Mouse (Mus musculus): Measurements from ENCODE around the gene Syt17. TPM values are rescaled to one million over a fixed set of nuclear protein-coding genes. Genes with fewer than 3 reads are reported as not detected.

Syt17 gene
- polyA plus RNA-seq, 1 experiment from 2014 or later = 1.6 TPM

- Histone ChIP-seq H3K9ac (ENCODE audit: low read length) (no peak overlapping the region), H3K36me3 (ENCODE audit: control insufficient read depth, insufficient read depth, low read length) (no peaks in the 10 kb centered on the region), H3K4me1 (ENCODE audit: control insufficient read depth in 2 of 2, insufficient read depth in 2 of 2, low read length in 2 of 2) (no peaks in the 10 kb centered on the region), H3K9me3 (ENCODE audit: control insufficient read depth, low read length) (no peaks in the 10 kb centered on the region), H3K4me3 (ENCODE audit: control insufficient read depth in 1 of 2, insufficient read depth in 1 of 2, low read depth in 1 of 2, low read length in 2 of 2) (no peak overlapping the region), H3K27me3 (ENCODE audit: control insufficient read depth, insufficient read depth, low read length) (no peaks in the 10 kb centered on the region), H3K4me2 (ENCODE audit: low read length) (no peak overlapping the region), H3K27ac (replicated peaks in 1 of 2; ENCODE audit: control insufficient read depth in 1 of 2, insufficient read depth in 1 of 2, low read depth in 2 of 2, low read length in 2 of 2) (no peak overlapping the region)
- ATAC-seq (ENCODE audit: insufficient number of reproducible peaks, insufficient read depth, low FRiP score, low read depth) = no peak
- 76% methylated on average over 9 of the region's 9 CpGs for WGBS
These were observed 48.3 kb downstream of the Syt17 start for GRCm38 (mm10) chr7:118399764-118400163.

DNA sequence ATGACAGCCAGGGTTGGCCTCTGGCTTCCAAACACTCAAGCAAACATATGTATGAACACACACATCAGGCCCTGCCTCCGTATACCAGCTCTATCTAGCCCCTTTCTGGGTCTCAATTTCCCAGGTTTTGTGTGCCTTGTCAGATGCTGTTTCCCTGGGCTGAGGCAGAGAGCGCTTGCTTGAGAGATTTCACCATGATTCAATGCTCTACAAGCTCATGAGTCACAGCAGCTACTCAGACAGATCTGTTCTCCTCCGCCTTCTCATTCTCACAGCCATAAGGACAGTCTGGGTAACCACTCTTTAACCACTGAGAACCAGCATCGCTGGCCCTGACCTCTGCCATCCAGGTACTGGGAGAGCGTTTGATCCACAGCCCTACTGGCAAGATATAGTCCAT is 57.3 kb downstream of the Syt17 start:
- Histone ChIP-seq H3K27me3 (ENCODE audit: control insufficient read depth, insufficient read depth, low read length) (no peaks in the 10 kb centered on the region), H3K4me3 (ENCODE audit: control insufficient read depth in 1 of 2, insufficient read depth in 1 of 2, low read depth in 1 of 2, low read length in 2 of 2) (no peak overlapping the region), H3K4me2 (ENCODE audit: low read length) (no peak overlapping the region), H3K27ac (replicated peaks in 1 of 2; ENCODE audit: control insufficient read depth in 1 of 2, insufficient read depth in 1 of 2, low read depth in 2 of 2, low read length in 2 of 2) (no peak overlapping the region), H3K9ac (ENCODE audit: low read length) (no peak overlapping the region), H3K4me1 (ENCODE audit: control insufficient read depth in 2 of 2, insufficient read depth in 2 of 2, low read length in 2 of 2) (no peaks in the 10 kb centered on the region), H3K9me3 (ENCODE audit: control insufficient read depth, low read length) (no peaks in the 10 kb centered on the region), H3K36me3 (ENCODE audit: control insufficient read depth, insufficient read depth, low read length) (no peaks in the 10 kb centered on the region)
- ATAC-seq (ENCODE audit: insufficient number of reproducible peaks, insufficient read depth, low FRiP score, low read depth) = no peak
- WGBS = 78% methylated on average over 5 of the region's 5 CpGs

GRCm38 (mm10) chr7:118380996-118381395 is 67.0 kb downstream of the Syt17 start:
- ATAC-seq (ENCODE audit: insufficient number of reproducible peaks, insufficient read depth, low FRiP score, low read depth) = no peak
- H3K36me3 ChIP-seq (ENCODE audit: control insufficient read depth, insufficient read depth, low read length) = no peaks in the 10 kb centered on the region
- H3K4me1 ChIP-seq (ENCODE audit: control insufficient read depth in 2 of 2, insufficient read depth in 2 of 2, low read length in 2 of 2) = no peaks in the 10 kb centered on the region
- no peaks in the 10 kb centered on the region for H3K9me3 ChIP-seq (ENCODE audit: control insufficient read depth, low read length)
- no peaks in the 10 kb centered on the region for H3K27me3 ChIP-seq (ENCODE audit: control insufficient read depth, insufficient read depth, low read length)
- no peak overlapping the region for H3K9ac ChIP-seq (ENCODE audit: low read length)
- no peak overlapping the region for H3K4me2 ChIP-seq (ENCODE audit: low read length)
- 83% methylated on average over 5 of the region's 5 CpGs for WGBS
- no peak overlapping the region for H3K27ac ChIP-seq (replicated peaks in 1 of 2; ENCODE audit: control insufficient read depth in 1 of 2, insufficient read depth in 1 of 2, low read depth in 2 of 2, low read length in 2 of 2)
- no peak overlapping the region for H3K4me3 ChIP-seq (ENCODE audit: control insufficient read depth in 1 of 2, insufficient read depth in 1 of 2, low read depth in 1 of 2, low read length in 2 of 2)

GRCm38 (mm10) chr7:118380056-118380455 is 68.0 kb downstream of the Syt17 start:
- no peaks in the 10 kb centered on the region for H3K36me3 ChIP-seq (ENCODE audit: control insufficient read depth, insufficient read depth, low read length)
- ATAC-seq (ENCODE audit: insufficient number of reproducible peaks, insufficient read depth, low FRiP score, low read depth) = no peak
- no peaks in the 10 kb centered on the region for H3K4me1 ChIP-seq (ENCODE audit: control insufficient read depth in 2 of 2, insufficient read depth in 2 of 2, low read length in 2 of 2)
- no peaks in the 10 kb centered on the region for H3K27me3 ChIP-seq (ENCODE audit: control insufficient read depth, insufficient read depth, low read length)
- 69% methylated on average over 3 of the region's 3 CpGs for WGBS
- no peak overlapping the region for H3K4me2 ChIP-seq (ENCODE audit: low read length)
- no peak overlapping the region for H3K9ac ChIP-seq (ENCODE audit: low read length)
- no peak overlapping the region for H3K4me3 ChIP-seq (ENCODE audit: control insufficient read depth in 1 of 2, insufficient read depth in 1 of 2, low read depth in 1 of 2, low read length in 2 of 2)
- H3K27ac ChIP-seq (replicated peaks in 1 of 2; ENCODE audit: control insufficient read depth in 1 of 2, insufficient read depth in 1 of 2, low read depth in 2 of 2, low read length in 2 of 2) = no peak overlapping the region
- H3K9me3 ChIP-seq (ENCODE audit: control insufficient read depth, low read length) = no peaks in the 10 kb centered on the region

DNA sequence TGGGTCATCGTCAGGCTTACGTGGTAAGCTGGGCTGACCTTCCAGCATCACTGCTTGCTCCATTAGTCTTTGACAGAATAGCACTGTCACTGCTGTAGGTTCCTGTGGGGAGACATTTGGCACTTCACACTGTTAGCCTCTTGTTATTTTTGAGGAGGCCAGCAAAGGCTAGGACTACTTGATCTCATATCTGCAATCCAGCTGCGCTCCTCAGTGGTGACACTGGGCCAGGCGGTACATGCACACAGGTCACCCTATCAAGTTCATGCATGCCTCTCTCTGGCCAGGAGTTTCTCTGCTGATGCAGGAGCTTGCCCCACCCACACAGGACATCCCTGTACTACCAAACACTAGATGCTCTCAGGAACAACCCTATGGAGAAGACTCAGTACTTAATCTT is 71.4 kb downstream of the Syt17 start:
- Histone ChIP-seq H3K27me3 (ENCODE audit: control insufficient read depth, insufficient read depth, low read length) (no peaks in the 10 kb centered on the region), H3K27ac (replicated peaks in 1 of 2; ENCODE audit: control insufficient read depth in 1 of 2, insufficient read depth in 1 of 2, low read depth in 2 of 2, low read length in 2 of 2) (no peak overlapping the region), H3K4me1 (ENCODE audit: control insufficient read depth in 2 of 2, insufficient read depth in 2 of 2, low read length in 2 of 2) (no peaks in the 10 kb centered on the region), H3K36me3 (ENCODE audit: control insufficient read depth, insufficient read depth, low read length) (no peaks in the 10 kb centered on the region), H3K4me3 (ENCODE audit: control insufficient read depth in 1 of 2, insufficient read depth in 1 of 2, low read depth in 1 of 2, low read length in 2 of 2) (no peak overlapping the region), H3K9ac (ENCODE audit: low read length) (no peak overlapping the region), H3K4me2 (ENCODE audit: low read length) (no peak overlapping the region), H3K9me3 (ENCODE audit: control insufficient read depth, low read length) (no peaks in the 10 kb centered on the region)
- no peak for ATAC-seq (ENCODE audit: insufficient number of reproducible peaks, insufficient read depth, low FRiP score, low read depth)
- 78% methylated on average over 4 of the region's 4 CpGs for WGBS

DNA sequence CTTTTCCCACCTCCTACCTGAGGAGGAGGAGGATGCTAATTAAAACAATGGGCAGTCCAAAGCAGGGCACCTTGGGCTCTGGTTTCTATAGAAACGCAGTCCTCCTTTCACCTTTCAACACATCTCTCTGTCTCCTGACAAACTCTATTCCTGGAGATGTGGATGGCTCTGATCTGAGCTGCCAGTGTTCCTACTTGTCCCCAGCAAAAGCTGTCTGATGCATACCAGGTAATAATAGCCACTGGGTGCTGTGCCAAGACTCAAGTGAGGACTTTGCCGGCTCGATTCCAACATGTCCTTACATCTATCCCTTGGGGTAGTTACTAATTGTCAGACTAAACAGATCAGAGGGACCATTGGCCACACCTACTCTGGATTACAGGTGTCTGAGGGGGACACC is 72.7 kb downstream of the Syt17 start:
- Histone ChIP-seq H3K36me3 (ENCODE audit: control insufficient read depth, insufficient read depth, low read length) (no peaks in the 10 kb centered on the region), H3K4me1 (ENCODE audit: control insufficient read depth in 2 of 2, insufficient read depth in 2 of 2, low read length in 2 of 2) (no peaks in the 10 kb centered on the region), H3K9me3 (ENCODE audit: control insufficient read depth, low read length) (no peaks in the 10 kb centered on the region), H3K4me3 (ENCODE audit: control insufficient read depth in 1 of 2, insufficient read depth in 1 of 2, low read depth in 1 of 2, low read length in 2 of 2) (no peak overlapping the region), H3K27me3 (ENCODE audit: control insufficient read depth, insufficient read depth, low read length) (no peaks in the 10 kb centered on the region), H3K27ac (replicated peaks in 1 of 2; ENCODE audit: control insufficient read depth in 1 of 2, insufficient read depth in 1 of 2, low read depth in 2 of 2, low read length in 2 of 2) (no peak overlapping the region), H3K4me2 (ENCODE audit: low read length) (no peak overlapping the region), H3K9ac (ENCODE audit: low read length) (no peak overlapping the region)
- 50% methylated on average over 3 of the region's 3 CpGs for WGBS
- peak; percentile 50; the same call in 1 of the 2 replicates for ATAC-seq (ENCODE audit: insufficient number of reproducible peaks, insufficient read depth, low FRiP score, low read depth)

DNA sequence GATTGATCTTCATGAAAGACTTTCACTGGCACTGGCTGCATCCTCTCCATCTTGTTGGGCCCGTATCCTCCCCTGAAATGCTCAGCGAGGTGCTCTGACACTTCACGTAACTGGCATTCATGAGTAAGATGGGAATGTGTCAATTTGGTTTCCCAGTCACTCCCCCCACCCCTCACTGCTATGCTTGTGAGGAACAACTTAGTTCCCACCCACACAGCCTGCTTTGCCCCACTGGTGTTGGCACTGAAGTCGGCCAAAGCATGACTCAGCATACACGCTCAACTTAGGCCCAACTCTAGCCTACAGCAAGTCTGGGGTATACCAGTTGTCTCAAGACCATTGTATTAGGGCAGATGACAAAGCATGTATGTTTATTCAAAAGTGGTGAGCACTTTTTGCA is 76.7 kb downstream of the Syt17 start:
- no peak for ATAC-seq (ENCODE audit: insufficient number of reproducible peaks, insufficient read depth, low FRiP score, low read depth)
- Histone ChIP-seq H3K9ac (ENCODE audit: low read length) (no peak overlapping the region), H3K9me3 (ENCODE audit: control insufficient read depth, low read length) (no peaks in the 10 kb centered on the region), H3K4me2 (ENCODE audit: low read length) (no peak overlapping the region), H3K4me1 (ENCODE audit: control insufficient read depth in 2 of 2, insufficient read depth in 2 of 2, low read length in 2 of 2) (no peaks in the 10 kb centered on the region), H3K4me3 (ENCODE audit: control insufficient read depth in 1 of 2, insufficient read depth in 1 of 2, low read depth in 1 of 2, low read length in 2 of 2) (no peak overlapping the region), H3K27me3 (ENCODE audit: control insufficient read depth, insufficient read depth, low read length) (no peaks in the 10 kb centered on the region), H3K36me3 (ENCODE audit: control insufficient read depth, insufficient read depth, low read length) (no peaks in the 10 kb centered on the region), H3K27ac (replicated peaks in 1 of 2; ENCODE audit: control insufficient read depth in 1 of 2, insufficient read depth in 1 of 2, low read depth in 2 of 2, low read length in 2 of 2) (no peak overlapping the region)
- 90% methylated on average over 5 of the region's 5 CpGs for WGBS

DNA sequence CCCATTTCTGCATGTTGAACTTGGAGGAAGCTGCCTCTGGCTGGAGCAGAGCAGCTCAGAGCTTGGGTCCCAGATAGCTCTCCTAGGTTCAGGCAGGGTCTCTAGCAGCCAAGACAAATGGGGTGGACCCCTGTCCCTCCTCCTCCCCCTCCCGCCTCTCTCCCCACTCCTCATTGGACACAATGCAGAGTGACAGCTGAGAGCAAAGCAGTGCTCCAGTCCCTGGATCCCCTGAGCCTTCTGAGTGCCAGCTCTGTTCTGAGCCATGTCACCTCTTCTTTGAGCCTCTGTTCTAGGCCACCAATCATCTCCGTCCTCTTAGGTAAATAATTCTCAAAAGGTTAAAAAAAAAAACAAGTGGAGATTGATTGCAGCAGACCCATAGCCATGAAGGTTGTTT is 78.3 kb downstream of the Syt17 start:
- H3K4me1 ChIP-seq (ENCODE audit: control insufficient read depth in 2 of 2, insufficient read depth in 2 of 2, low read length in 2 of 2) = no peaks in the 10 kb centered on the region
- no peaks in the 10 kb centered on the region for H3K36me3 ChIP-seq (ENCODE audit: control insufficient read depth, insufficient read depth, low read length)
- H3K27ac ChIP-seq (replicated peaks in 1 of 2; ENCODE audit: control insufficient read depth in 1 of 2, insufficient read depth in 1 of 2, low read depth in 2 of 2, low read length in 2 of 2) = no peak overlapping the region
- H3K27me3 ChIP-seq (ENCODE audit: control insufficient read depth, insufficient read depth, low read length) = no peaks in the 10 kb centered on the region
- no peak overlapping the region for H3K4me3 ChIP-seq (ENCODE audit: control insufficient read depth in 1 of 2, insufficient read depth in 1 of 2, low read depth in 1 of 2, low read length in 2 of 2)
- no peak overlapping the region for H3K4me2 ChIP-seq (ENCODE audit: low read length)
- no peaks in the 10 kb centered on the region for H3K9me3 ChIP-seq (ENCODE audit: control insufficient read depth, low read length)
- ATAC-seq (ENCODE audit: insufficient number of reproducible peaks, insufficient read depth, low FRiP score, low read depth) = no peak
- H3K9ac ChIP-seq (ENCODE audit: low read length) = no peak overlapping the region
- WGBS = 54% methylated on average over 2 of the region's 2 CpGs
